Mouse (Mus musculus): Measurements from ENCODE around the gene Atad3a. TPM values are rescaled to one million over a fixed set of nuclear protein-coding genes. Genes with fewer than 3 reads are reported as not detected.
A peak's percentile ranks its signal among the peaks of the same experiment; 100 is the strongest.

Atad3a gene
- total RNA-seq, 2 experiments from 2014 or later = 118 to 141 TPM

GRCm38 (mm10) chr4:155739152-155739551, 21.7 kb downstream of the Atad3a start:
- DNase-seq = no peak

DNA sequence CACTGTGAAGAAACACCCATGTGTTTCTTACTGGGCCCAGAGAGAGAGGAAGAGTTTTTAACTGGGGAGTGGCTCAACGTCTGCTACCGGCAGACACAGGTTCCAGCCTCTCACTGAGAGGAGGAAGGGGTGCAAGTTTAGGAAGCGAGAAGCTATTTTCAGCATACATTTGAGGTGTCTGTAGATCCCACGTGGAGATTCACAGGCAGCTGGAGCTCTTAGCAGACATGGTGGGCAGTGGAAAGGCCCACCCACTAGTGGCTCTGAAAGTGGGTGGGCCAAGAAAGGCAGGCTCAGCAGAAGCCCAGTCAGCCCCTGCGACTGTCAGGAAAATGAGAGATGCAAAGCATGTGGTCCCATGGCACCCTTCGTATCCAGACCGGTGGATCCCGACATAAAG, 22.6 kb downstream of the Atad3a start:
- no peak for DNase-seq

DNA sequence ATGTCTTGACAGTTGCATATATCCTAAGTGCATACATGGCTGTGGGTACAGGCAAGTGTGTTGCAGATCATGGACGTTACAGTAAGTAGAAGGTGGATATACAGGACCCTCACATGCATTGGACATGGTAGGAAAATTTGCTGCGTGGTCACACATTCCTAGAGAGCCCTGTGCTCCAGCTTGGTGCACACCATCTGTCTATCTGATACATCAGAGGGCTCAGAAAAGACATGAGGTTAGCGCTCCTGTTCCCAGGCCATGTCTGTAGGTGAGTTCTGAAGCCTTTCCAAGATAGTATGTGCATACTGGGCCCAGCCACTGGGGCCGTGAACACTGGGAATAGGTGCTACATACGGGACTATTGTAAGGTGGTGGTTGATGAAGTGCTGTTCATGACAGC, 24.5 kb downstream of the Atad3a start:
- DNase-seq = no peak

DNA sequence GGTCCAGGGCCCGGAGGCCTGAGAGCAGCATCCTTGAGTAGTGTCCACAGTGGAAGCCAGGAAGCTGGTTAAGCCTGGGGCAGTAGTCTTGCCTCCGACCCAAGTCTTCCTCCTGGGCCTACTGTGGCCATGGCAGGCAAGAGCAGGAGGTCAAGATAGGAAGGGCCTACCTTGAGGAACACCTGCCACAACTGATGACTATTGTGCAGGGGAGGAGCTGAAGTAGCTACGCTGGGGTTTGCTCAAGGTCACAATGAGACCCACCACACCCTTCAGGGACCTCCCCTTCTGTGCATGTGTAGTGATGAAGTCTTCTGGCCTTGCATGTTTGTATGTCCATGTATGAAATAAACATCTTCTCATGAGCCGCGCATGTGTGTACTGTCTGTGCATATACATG, 25.1 kb downstream of the Atad3a start:
- DNase-seq = no peak

DNA sequence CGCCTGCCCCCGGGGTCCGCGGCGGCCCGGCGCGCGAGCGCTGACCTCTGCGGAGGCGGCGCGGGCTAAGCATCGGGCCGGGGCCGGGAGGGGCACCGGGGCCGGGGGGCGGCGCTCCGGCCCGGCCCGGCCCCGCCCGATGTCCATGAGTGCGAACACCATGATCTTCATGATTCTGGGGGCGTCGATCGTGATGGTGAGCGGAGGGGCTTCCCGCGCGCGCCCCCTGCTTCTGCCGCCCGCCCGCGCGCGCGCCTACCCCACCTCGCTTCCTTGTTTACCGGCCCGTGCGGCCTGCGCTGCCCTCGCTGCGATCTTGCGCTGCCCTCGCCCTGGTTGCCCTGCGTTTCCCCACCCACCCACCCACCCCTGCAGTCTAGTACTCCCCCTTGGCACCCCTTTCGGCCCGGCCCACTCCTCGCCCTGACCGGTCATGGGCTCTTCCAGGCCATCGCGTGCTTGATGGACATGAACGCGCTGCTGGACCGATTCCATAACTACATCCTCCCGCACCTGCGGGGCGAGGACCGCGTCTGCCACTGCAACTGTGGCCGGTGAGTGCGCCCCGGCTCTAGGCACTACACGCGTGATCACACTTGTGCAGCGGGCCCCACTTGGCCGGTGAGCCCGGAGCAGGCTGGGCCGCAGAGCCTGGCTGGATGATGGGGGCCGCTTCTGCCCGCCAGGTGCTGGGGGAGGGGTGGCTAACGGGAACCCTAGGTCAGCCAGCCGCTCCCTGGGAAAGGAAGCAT, 25.8 kb downstream of the Atad3a start:
- peak; percentile 41 for DNase-seq

- DNase-seq = peak; percentile 92
Measured at GRCm38 (mm10) chr4:155734350-155734941, 26.4 kb downstream of the Atad3a start, which contains the start of gene Tmem240. Tmem240 (plus strand) TSS chr4:155734800.

DNA sequence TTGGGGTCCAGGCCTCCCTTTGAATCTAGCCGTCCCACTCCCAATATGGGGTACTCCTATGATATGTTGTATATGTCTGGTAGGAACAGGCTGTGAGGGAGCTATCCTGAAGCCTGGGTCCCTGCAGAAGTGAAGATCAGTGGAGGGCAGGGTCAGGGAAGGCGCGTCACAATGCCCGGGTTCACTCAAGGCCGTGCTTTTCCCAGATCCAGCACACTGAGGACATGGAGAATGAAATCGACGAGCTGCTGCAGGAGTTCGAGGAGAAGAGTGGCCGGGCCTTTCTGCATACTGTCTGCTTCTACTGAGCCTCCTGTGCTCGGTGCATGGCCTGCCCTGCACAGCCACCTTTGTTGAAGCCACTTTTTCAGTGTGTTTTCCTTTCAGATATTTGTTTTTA, 27.6 kb downstream of the Atad3a start:
- DNase-seq = peak; percentile 28

GRCm38 (mm10) chr4:155727993-155728392, 32.9 kb downstream of the Atad3a start:
- no peak for DNase-seq

GRCm38 (mm10) chr4:155721668-155722083, 39.2 kb downstream of the Atad3a start:
- no peak for DNase-seq

GRCm38 (mm10) chr4:155710521-155711252, 50.2 kb downstream of the Atad3a start:
- peak; percentile 18 for DNase-seq

- no peak for DNase-seq
Measured at GRCm38 (mm10) chr4:155708988-155709387, 51.9 kb downstream of the Atad3a start.

GRCm38 (mm10) chr4:155708582-155708981, 52.3 kb downstream of the Atad3a start:
- no peak for DNase-seq

GRCm38 (mm10) chr4:155705592-155705929, 55.3 kb downstream of the Atad3a start:
- no peak for DNase-seq

GRCm38 (mm10) chr4:155704721-155705591, 55.9 kb downstream of the Atad3a start, which contains the start of gene Ssu72:
Ssu72 (plus strand) TSS chr4:155704800.
- peak; percentile 95 for DNase-seq

DNA sequence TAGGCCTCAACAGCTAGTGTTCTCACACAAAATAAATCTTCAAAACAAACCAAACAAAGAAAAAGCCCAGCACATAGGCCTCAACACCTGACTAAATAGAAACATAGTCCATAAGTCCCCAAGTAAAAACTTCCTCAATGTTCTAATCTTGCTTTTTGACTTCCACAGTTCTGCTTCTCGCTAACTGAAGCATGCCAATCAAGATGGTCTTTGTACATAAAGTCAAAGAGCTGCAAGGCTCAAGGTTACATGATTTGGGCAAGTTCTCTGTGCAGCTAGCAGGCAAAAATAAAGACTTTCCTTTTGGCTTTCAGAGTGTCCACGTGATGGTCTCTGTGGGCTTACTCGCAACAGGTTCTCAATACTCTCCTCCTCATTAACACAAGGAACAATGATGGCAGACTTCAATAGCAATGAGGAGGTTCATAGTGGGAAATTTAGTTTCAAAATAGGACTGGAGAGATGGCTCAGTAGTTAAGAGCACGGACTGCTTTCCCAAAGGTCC, 57.4 kb downstream of the Atad3a start:
- no peak for DNase-seq

DNA sequence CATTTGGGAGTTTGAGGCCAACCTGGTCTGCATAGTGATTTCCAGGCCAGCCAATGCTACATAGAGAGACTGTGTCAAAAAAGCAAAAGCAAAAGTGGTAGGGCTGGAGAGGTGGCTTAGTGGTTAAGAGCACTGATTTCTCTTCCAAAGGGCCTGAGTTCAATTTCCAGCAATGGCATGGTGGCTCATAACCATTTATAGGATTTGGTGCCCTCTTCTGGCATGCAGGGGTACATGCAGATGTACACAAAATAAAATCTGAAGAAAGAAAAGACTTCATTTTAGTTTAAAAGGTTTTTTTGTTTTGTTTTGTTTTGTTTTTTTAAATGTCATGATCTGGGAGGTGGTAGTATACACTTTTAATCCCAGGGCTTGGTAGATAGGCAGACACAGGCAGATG, 60.5 kb downstream of the Atad3a start:
- DNase-seq = peak; percentile 15

GRCm38 (mm10) chr4:155696261-155697255, 64.3 kb downstream of the Atad3a start:
- peak; percentile 74 for DNase-seq

DNA sequence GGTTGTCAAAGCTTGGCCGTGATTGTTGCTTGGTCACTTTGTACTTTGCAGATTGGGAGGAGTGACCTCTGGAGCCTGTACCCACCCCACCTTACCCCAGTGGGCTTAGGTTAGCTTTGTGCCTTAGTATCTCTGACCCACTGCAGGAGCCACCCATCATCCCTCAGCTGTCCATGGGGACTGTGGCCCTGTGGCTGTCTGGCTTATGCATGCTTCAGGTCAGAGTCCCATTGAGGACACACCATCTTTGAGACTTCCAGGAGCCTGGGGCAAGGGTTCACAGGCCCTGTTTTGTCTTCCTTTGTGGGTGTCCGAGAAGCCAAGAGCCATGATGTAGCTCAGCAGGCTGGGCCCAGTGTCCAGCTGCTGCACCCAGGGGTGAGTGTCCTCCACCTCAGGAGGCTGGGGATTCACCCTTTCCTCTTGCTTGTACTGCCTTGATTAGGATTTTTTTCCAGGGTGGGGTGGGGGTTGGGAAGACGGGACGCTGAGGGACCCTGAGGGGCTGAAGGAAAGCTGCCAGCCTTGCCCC, 65.3 kb downstream of the Atad3a start:
- DNase-seq = peak; percentile 30

- DNase-seq = peak; percentile 75
Measured at GRCm38 (mm10) chr4:155694482-155695401, 66.2 kb downstream of the Atad3a start.
